Comparison of ENCODE assay signal across 17 mouse cellular contexts in the genomic region with DNA sequence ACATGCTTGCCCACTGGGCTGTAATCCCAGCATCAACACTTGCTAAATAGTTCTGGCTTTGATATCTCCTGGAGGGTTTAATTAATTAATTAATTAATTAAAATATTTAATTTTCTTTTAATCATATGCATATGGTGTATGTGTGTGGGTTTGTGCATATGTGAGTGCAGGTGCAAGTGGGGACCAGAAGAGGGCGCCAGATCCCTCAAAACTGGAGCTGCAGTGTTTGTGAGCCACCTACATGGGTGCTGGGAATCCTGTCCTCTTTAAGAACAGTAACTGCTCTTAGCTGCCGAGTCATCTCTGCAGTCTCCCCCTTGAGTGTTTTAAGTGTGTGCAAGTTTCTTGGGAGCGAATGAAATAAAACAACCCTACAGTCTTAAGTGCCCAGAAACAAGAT.
"Had no signal": no experiment of that assay in that cellular context is flagged by ENCODE, and none has a peak within 500 bp of the region (broad histone marks: within the 10 kb centered on the region; RNA-seq: fewer than 3 reads in every experiment).

No protein-coding gene starts in this region.

- H3K27me3 ChIP-seq: limb, embryonic 13.5 days; midbrain, embryonic 15.5 days; neural tube, embryonic 13.5 days; stomach, embryonic 15.5 days had no signal

- H3K4me1 ChIP-seq: neural tube, embryonic 13.5 days; stomach, embryonic 15.5 days had no signal

- ATAC-seq: midbrain, embryonic 15.5 days had no signal

- H3K27ac ChIP-seq: kidney, postnatal 0 days; limb, embryonic 13.5 days; liver, embryonic 14.5 days; midbrain, embryonic 15.5 days; neural tube, embryonic 13.5 days; stomach, embryonic 15.5 days had no signal

- H3K36me3 ChIP-seq: midbrain, embryonic 15.5 days; stomach, embryonic 15.5 days had no signal

- H3K9me3 ChIP-seq: midbrain, embryonic 15.5 days; neural tube, embryonic 13.5 days; stomach, embryonic 15.5 days had no signal

- H3K4me3 ChIP-seq: limb, embryonic 13.5 days; midbrain, embryonic 15.5 days; neural tube, embryonic 13.5 days; stomach, embryonic 15.5 days had no signal

- H3K9ac ChIP-seq: limb, embryonic 13.5 days; liver, embryonic 14.5 days; midbrain, embryonic 15.5 days; neural tube, embryonic 13.5 days; stomach, embryonic 15.5 days had no signal

- DNase-seq: kidney, adult 11 months; kidney, adult 9 months; kidney, postnatal 36 days; left cerebral cortex, postnatal 4 days; lung, adult 18-20 months; lung, postnatal 10 days; lung, postnatal 4 days; right cerebral cortex, postnatal 14 days; thymus, adult 18-20 months; thymus, postnatal 25 days had no signal

- H3K4me2 ChIP-seq: limb, embryonic 13.5 days; midbrain, embryonic 11.5 days; midbrain, embryonic 15.5 days; neural tube, embryonic 13.5 days; stomach, embryonic 15.5 days had no signal
